Mouse (Mus musculus) adrenal gland, adult 18-20 months (tissue): Measurements from ENCODE around the gene Scnn1a. TPM values are rescaled to one million over a fixed set of nuclear protein-coding genes. Genes with fewer than 3 reads are reported as not detected.

Experiments used
- total RNA-seq, 2 experiments: library from RNA; stranded (reverse); gene quantifications; 1 replicate in 1 of 2; 2 replicates in 1 of 2; pipeline ENCODE4 v1.2.3; 2021

Scnn1a gene
- total RNA-seq, 2 experiments from 2014 or later, result 1.3 to 1.7 TPM

Other genes starting within 250 kb of the Scnn1a start
- 100 to 1,000 TPM; 150 to 190 TPM for gene Chd4, start 224.7 kb upstream of the Scnn1a start, total RNA-seq
- 10 to 100 TPM; 51.6 to 61.3 TPM for gene Nop2, start 188.8 kb upstream of the Scnn1a start, total RNA-seq
- 10 to 100 TPM; 19.4 to 20.4 TPM for gene Iffo1, start 175.4 kb upstream of the Scnn1a start, total RNA-seq
- 1,000 to 10,000 TPM; 2,223 to 4,104 TPM for gene Gapdh, start 154.2 kb upstream of the Scnn1a start, total RNA-seq
- 10 to 100 TPM; 15.3 to 17.1 TPM for gene Ncapd2, start 129.0 kb upstream of the Scnn1a start, total RNA-seq
- 100 to 1,000 TPM; 161 to 206 TPM for gene Mrpl51, start 128.9 kb upstream of the Scnn1a start, total RNA-seq
- 10 to 100 TPM; 33.5 to 39.1 TPM for gene Vamp1, start 105.1 kb upstream of the Scnn1a start, total RNA-seq
- gene Tapbpl, start 88.8 kb upstream of the Scnn1a start, total RNA-seq, result 10 to 100 TPM; 10.9 to 19.5 TPM
- under 1 TPM; 0.38 to 0.46 TPM for gene Cd27, start 83.6 kb upstream of the Scnn1a start, total RNA-seq
- gene Tuba3a, start 34.6 kb upstream of the Scnn1a start, total RNA-seq, result not detected
- 10 to 100 TPM; 56.6 to 78.9 TPM for gene Ltbr, start 6.8 kb upstream of the Scnn1a start, total RNA-seq
- gene Tnfrsf1a, start 28.7 kb downstream of the Scnn1a start, total RNA-seq, result 100 to 1,000 TPM; 185 to 291 TPM
- gene Plekhg6, start 60.1 kb downstream of the Scnn1a start, total RNA-seq, result under 1 TPM in 1 of 2 experiments, not detected in 1; 0.13 TPM
- gene Cd9, start 174.1 kb downstream of the Scnn1a start, total RNA-seq, result 100 to 1,000 TPM in 1 of 2 experiments, 10 to 100 TPM in 1; 90.1 to 131 TPM
- 1 to 10 TPM; 5.7 to 8.0 TPM for gene Vwf, start 226.1 kb downstream of the Scnn1a start, total RNA-seq